Mouse (Mus musculus): ENCODE results near the gene Nhlrc4.

DNA sequence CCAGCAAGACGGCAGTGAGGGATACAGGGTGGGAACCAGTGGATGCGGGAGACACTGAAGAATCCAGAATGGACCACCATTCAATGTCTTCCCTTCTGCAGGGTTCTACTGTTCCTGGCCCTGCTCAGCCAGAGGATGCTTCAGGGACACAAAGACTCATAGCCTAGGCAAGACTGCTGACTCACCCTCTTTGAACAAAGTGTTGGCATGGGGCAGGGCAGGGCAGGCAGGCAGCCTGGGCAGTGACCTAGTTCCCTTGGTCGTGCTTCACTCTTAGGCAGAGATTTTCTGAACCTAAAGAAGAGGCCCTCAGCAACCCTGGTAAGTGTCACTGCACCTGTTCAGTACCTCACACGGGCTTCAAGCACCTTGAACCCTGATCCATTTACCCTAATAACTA is 32.9 kb downstream of the Nhlrc4 start:
- TF ChIP-seq EP300 (IDR thresholded peaks at IDR 0.05) (no peak), CTCF (IDR thresholded peaks at IDR 0.05) (no peak)
